Mouse (Mus musculus): ENCODE data around the gene Nfatc2ip. TPM values are rescaled to one million over a fixed set of nuclear protein-coding genes. Genes with fewer than 3 reads are reported as not detected.

Nfatc2ip gene
- polyA plus RNA-seq, 1 experiment from 2014 or later = 1.4 TPM

DNA sequence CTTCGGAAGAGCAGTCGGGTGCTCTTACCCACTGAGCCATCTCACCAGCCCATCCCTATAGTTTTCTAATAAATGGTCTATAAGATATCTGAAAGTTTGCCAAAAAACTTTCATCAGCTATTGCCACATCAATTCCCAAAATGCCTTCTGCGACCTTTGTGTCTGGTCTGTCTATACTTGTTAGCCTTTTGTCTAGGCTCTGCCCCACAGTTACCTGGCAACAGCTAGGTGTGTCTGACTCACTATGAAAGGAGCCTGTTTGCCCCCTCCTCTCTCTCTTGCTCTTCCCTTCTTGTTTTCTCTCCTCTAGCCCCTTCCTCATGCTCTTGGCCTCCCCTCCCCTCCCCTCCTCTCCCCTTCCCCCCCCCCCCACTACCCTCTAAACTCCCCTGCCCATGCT lies 51.0 kb downstream of the Nfatc2ip start:
- H3K36me3 ChIP-seq (ENCODE audit: control insufficient read depth, insufficient read depth) = no peaks in the 10 kb centered on the region
- 68% methylated on average over 3 of the region's 3 CpGs for WGBS
- H3K9ac ChIP-seq (ENCODE audit: low read length) = no peak overlapping the region
- no peak overlapping the region for H3K27ac ChIP-seq (ENCODE audit: low read length)
- no peak overlapping the region for H3K4me3 ChIP-seq (ENCODE audit: low read length)
- no peak overlapping the region for H3K4me2 ChIP-seq (ENCODE audit: low read depth, low read length)
- ATAC-seq (replicated peaks; ENCODE audit: extremely low read depth, insufficient read depth, low FRiP score) = no peak
- no peaks in the 10 kb centered on the region for H3K27me3 ChIP-seq (ENCODE audit: control insufficient read depth, insufficient read depth, low read length)
- H3K4me1 ChIP-seq (ENCODE audit: control insufficient read depth, insufficient read depth, low read length) = no peaks in the 10 kb centered on the region
- no peaks in the 10 kb centered on the region for H3K9me3 ChIP-seq (replicated peaks; ENCODE audit: control insufficient read depth, low read length)

DNA sequence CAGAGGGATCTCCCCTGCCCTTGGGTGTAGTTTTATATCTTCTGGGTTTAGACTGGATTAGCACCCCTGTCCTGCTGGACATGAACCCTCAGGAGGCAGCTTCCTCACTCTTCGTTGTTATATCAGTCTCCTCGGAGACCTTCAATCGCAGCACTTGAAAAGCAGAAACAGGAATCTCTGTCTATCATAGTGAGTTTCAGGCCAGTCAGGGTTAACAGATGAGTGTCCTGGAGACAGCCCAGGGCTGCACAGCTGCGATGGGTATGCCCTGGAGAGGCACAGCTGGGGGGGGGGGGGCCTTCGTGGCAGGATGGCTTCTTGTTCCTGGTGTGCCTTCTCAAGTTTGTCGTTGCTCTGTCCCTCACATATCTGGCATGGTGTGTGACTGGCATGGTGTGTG lies 55.6 kb downstream of the Nfatc2ip start:
- ATAC-seq (replicated peaks; ENCODE audit: extremely low read depth, insufficient read depth, low FRiP score) = no peak
- H3K27me3 ChIP-seq (ENCODE audit: control insufficient read depth, insufficient read depth, low read length) = no peaks in the 10 kb centered on the region
- peak overlapping the region; percentile 17; the same call in 1 of the 2 replicates for H3K27ac ChIP-seq (ENCODE audit: low read length)
- no peak overlapping the region for H3K4me2 ChIP-seq (ENCODE audit: low read depth, low read length)
- 23% methylated on average over 6 of the region's 6 CpGs for WGBS
- no peaks in the 10 kb centered on the region for H3K36me3 ChIP-seq (ENCODE audit: control insufficient read depth, insufficient read depth)
- no peak overlapping the region for H3K9ac ChIP-seq (ENCODE audit: low read length)
- H3K9me3 ChIP-seq (replicated peaks; ENCODE audit: control insufficient read depth, low read length) = no peaks in the 10 kb centered on the region
- H3K4me1 ChIP-seq (ENCODE audit: control insufficient read depth, insufficient read depth, low read length) = peaks cover 3% of the 10 kb centered on the region; the same call in 1 of the 2 replicates
- no peak overlapping the region for H3K4me3 ChIP-seq (ENCODE audit: low read length)

DNA sequence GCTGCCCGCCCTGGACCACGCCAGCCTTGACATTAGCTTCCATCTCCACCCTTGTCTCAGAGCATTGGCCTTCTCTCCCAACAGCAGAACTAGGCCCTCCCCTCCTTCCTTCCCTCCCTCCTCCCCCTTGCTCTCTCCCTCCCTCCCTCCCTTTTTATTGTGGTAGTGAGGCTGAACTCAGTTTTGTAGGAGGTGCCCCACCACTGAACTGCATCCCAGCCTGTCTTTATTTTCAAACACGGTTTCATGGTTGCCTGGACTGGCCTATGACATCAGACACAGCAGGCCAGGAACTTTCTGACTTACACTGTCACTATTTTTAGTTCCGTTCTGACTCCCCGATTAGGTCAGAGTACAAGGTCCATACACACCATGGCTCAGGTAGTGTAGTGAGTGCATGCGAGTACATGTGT lies 56.3 kb downstream of the Nfatc2ip start:
- 41% methylated on average over 6 of the region's 6 CpGs for WGBS
- Histone ChIP-seq H3K4me3 (ENCODE audit: low read length) (no peak overlapping the region), H3K4me1 (ENCODE audit: control insufficient read depth, insufficient read depth, low read length) (peaks cover 3% of the 10 kb centered on the region; the same call in 1 of the 2 replicates), H3K9me3 (replicated peaks; ENCODE audit: control insufficient read depth, low read length) (no peaks in the 10 kb centered on the region), H3K36me3 (ENCODE audit: control insufficient read depth, insufficient read depth) (no peaks in the 10 kb centered on the region), H3K27ac (ENCODE audit: low read length) (peak overlapping the region; percentile 76), H3K27me3 (ENCODE audit: control insufficient read depth, insufficient read depth, low read length) (no peaks in the 10 kb centered on the region), H3K4me2 (ENCODE audit: low read depth, low read length) (no peak overlapping the region), H3K9ac (ENCODE audit: low read length) (no peak overlapping the region)
- ATAC-seq (replicated peaks; ENCODE audit: extremely low read depth, insufficient read depth, low FRiP score) = peak; percentile 73

DNA sequence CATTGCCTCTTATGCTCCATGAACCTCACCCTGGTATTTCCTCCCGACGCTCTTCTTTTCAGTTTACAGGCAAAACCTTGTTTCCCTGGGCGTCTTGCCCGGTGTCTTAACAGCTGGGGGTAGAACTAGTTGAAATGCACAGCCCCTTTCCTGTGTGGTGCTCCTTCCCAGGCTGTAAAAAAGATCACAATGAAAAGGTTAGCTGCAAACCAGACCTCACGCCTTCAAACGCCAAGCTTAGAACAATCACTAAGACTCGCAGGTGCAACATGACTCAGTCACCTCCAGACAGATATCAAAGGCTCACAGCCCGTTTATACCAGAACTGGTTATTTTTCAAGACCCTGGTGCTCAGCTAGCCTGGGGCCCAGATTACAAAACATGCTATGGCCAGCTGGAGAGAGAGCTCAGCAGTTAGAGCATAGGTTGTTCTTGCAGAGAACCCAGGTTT lies 57.0 kb downstream of the Nfatc2ip start:
- 70% methylated on average over 8 of the region's 8 CpGs for WGBS
- peak overlapping the region; percentile 76 for H3K27ac ChIP-seq (ENCODE audit: low read length)

DNA sequence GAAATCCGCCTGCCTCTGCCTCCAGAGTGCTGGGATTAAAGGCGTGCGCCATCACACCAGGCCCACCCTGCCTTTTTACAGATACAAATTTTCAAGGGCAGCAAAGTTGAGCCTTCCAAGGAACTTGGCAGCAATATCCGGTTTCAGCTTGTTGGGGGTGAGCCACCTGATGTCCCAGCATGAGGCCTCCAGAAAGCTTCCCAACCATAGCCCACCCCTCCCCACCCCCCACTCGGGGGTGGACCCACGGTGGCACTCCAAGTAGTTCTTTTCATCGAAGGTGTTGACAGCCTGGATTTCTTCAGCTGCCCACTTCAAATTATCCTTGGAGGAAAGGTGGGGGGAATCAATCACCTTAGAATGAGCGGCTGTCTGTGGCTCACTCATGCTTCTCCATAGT lies 57.6 kb downstream of the Nfatc2ip start:
- H3K4me2 ChIP-seq (ENCODE audit: low read depth, low read length) = no peak overlapping the region
- no peak for ATAC-seq (replicated peaks; ENCODE audit: extremely low read depth, insufficient read depth, low FRiP score)
- no peaks in the 10 kb centered on the region for H3K9me3 ChIP-seq (replicated peaks; ENCODE audit: control insufficient read depth, low read length)
- no peaks in the 10 kb centered on the region for H3K27me3 ChIP-seq (ENCODE audit: control insufficient read depth, insufficient read depth, low read length)
- peaks cover 3% of the 10 kb centered on the region; the same call in 1 of the 2 replicates for H3K4me1 ChIP-seq (ENCODE audit: control insufficient read depth, insufficient read depth, low read length)
- no peak overlapping the region for H3K9ac ChIP-seq (ENCODE audit: low read length)
- 75% methylated on average over 8 of the region's 8 CpGs for WGBS
- H3K27ac ChIP-seq (ENCODE audit: low read length) = peak overlapping the region; percentile 76
- H3K36me3 ChIP-seq (ENCODE audit: control insufficient read depth, insufficient read depth) = no peaks in the 10 kb centered on the region
- no peak overlapping the region for H3K4me3 ChIP-seq (ENCODE audit: low read length)

More for the DNA sequence above, 57.0 kb downstream of the Nfatc2ip start:
- Histone ChIP-seq H3K27me3 (ENCODE audit: control insufficient read depth, insufficient read depth, low read length) (no peaks in the 10 kb centered on the region), H3K4me3 (ENCODE audit: low read length) (no peak overlapping the region), H3K36me3 (ENCODE audit: control insufficient read depth, insufficient read depth) (no peaks in the 10 kb centered on the region), H3K9ac (ENCODE audit: low read length) (no peak overlapping the region), H3K9me3 (replicated peaks; ENCODE audit: control insufficient read depth, low read length) (no peaks in the 10 kb centered on the region), H3K4me1 (ENCODE audit: control insufficient read depth, insufficient read depth, low read length) (peaks cover 3% of the 10 kb centered on the region; the same call in 1 of the 2 replicates), H3K4me2 (ENCODE audit: low read depth, low read length) (no peak overlapping the region)
- ATAC-seq (replicated peaks; ENCODE audit: extremely low read depth, insufficient read depth, low FRiP score) = peak; percentile 52; the same call in 1 of the 2 replicates

DNA sequence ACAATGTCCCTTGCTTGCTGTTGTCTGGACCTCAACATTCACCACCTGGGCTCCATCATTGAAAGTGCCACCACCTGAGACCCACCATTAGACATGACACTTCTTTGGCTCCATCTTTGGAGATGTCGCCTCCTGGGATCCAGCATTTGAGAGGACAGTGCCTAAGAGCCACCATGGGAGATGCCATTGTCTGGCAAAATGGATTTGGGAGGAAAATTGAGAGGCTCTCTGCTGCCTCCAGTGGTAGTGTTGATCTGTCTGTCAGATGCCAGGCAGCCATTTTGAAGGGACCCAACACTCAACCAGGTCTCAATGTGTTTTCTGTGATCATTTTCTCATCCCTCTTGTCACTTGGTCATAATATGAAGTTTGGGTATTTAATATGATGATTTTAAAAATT lies 61.0 kb downstream of the Nfatc2ip start:
- WGBS = 72% methylated on average over 1 of the region's 1 CpGs
- no peak for ATAC-seq (replicated peaks; ENCODE audit: extremely low read depth, insufficient read depth, low FRiP score)
- no peak overlapping the region for H3K27ac ChIP-seq (ENCODE audit: low read length)
- no peaks in the 10 kb centered on the region for H3K9me3 ChIP-seq (replicated peaks; ENCODE audit: control insufficient read depth, low read length)
- no peak overlapping the region for H3K4me2 ChIP-seq (ENCODE audit: low read depth, low read length)
- H3K4me1 ChIP-seq (ENCODE audit: control insufficient read depth, insufficient read depth, low read length) = peaks cover 3% of the 10 kb centered on the region; the same call in 1 of the 2 replicates
- H3K36me3 ChIP-seq (ENCODE audit: control insufficient read depth, insufficient read depth) = no peaks in the 10 kb centered on the region
- H3K27me3 ChIP-seq (ENCODE audit: control insufficient read depth, insufficient read depth, low read length) = no peaks in the 10 kb centered on the region
- H3K9ac ChIP-seq (ENCODE audit: low read length) = no peak overlapping the region
- no peak overlapping the region for H3K4me3 ChIP-seq (ENCODE audit: low read length)

Small RNAs within 50 kb of the gene (microRNA-seq; reads per million reads assigned to microRNA genes)
- gene Mir7058 = not detected

Other genes starting within 250 kb of the Nfatc2ip start
- 27.6 and 31.5 TPM in 2 replicates for gene Xpo6, start 196.2 kb downstream of the Nfatc2ip start, polyA plus RNA-seq (2015; fragmentation: Nextera tagmentation; extraction: Ambion mirVana)
- 12.1 and 13.6 TPM in 2 replicates for gene Sbk1, start 124.1 kb downstream of the Nfatc2ip start, polyA plus RNA-seq (2015; fragmentation: Nextera tagmentation; extraction: Ambion mirVana)
- 17.4 and 51.1 TPM in 2 replicates for gene Lat, start 27.2 kb downstream of the Nfatc2ip start, polyA plus RNA-seq (2015; fragmentation: Nextera tagmentation; extraction: Ambion mirVana)
- 41.1 and 45.9 TPM in 2 replicates for gene Spns1, start 19.3 kb downstream of the Nfatc2ip start, polyA plus RNA-seq (2015; fragmentation: Nextera tagmentation; extraction: Ambion mirVana)
- 0.05 and 0.09 TPM in 2 replicates for gene Cd19, start 18.2 kb upstream of the Nfatc2ip start, polyA plus RNA-seq (2015; fragmentation: Nextera tagmentation; extraction: Ambion mirVana)
- 22.1 and 22.2 TPM in 2 replicates for gene Rabep2, start 32.0 kb upstream of the Nfatc2ip start, polyA plus RNA-seq (2015; fragmentation: Nextera tagmentation; extraction: Ambion mirVana)
- gene Atp2a1, start 66.4 kb upstream of the Nfatc2ip start, polyA plus RNA-seq (2015; fragmentation: Nextera tagmentation; extraction: Ambion mirVana) = 1.4 and 6.4 TPM in 2 replicates
- gene Sh2b1, start 78.7 kb upstream of the Nfatc2ip start, polyA plus RNA-seq (2015; fragmentation: Nextera tagmentation; extraction: Ambion mirVana) = 44.3 and 46.0 TPM in 2 replicates
- 224 and 229 TPM in 2 replicates for gene Tufm, start 90.6 kb upstream of the Nfatc2ip start, polyA plus RNA-seq (2015; fragmentation: Nextera tagmentation; extraction: Ambion mirVana)
- 29.7 and 30.6 TPM in 2 replicates for gene Atxn2l, start 106.7 kb upstream of the Nfatc2ip start, polyA plus RNA-seq (2015; fragmentation: Nextera tagmentation; extraction: Ambion mirVana)
- 115 and 120 TPM in 2 replicates for gene Eif3c, start 169.7 kb upstream of the Nfatc2ip start, polyA plus RNA-seq (2015; fragmentation: Nextera tagmentation; extraction: Ambion mirVana)
- 0.71 and 0.75 TPM in 2 replicates for gene Apobr, start 188.2 kb upstream of the Nfatc2ip start, polyA plus RNA-seq (2015; fragmentation: Nextera tagmentation; extraction: Ambion mirVana)
- 20.2 TPM in 2 replicates for gene Cln3, start 189.1 kb upstream of the Nfatc2ip start, polyA plus RNA-seq (2015; fragmentation: Nextera tagmentation; extraction: Ambion mirVana)
- gene Il27, start 198.2 kb upstream of the Nfatc2ip start, polyA plus RNA-seq (2015; fragmentation: Nextera tagmentation; extraction: Ambion mirVana) = not detected in 2 replicates
- 12.8 and 12.9 TPM in 2 replicates for gene Nupr1, start 234.1 kb upstream of the Nfatc2ip start, polyA plus RNA-seq (2015; fragmentation: Nextera tagmentation; extraction: Ambion mirVana)

Measured in heart, embryonic 16.5 days (tissue).